Mouse (Mus musculus) ES-E14 (cell line): ENCODE results near the gene Hist1h2be.

Source experiments
- ZC3H11A ChIP-seq: IDR thresholded peaks from 2 replicates; pipeline ENCODE4 v1.6.1; 2012; ENCODE audit warnings: low read depth, mild to moderate bottlenecking, inconsistent platforms, low read length, borderline replicate concordance
- ZNF384 ChIP-seq: IDR thresholded peaks from 2 replicates; pipeline ENCODE4 v1.6.1; 2012; ENCODE audit warnings: low read depth, low read length, inconsistent platforms

- TF ChIP-seq ZNF384 = no peak
- TF ChIP-seq ZC3H11A = no peak
Measured at GRCm38 (mm10) chr13:23554393-23554792, 66.5 kb downstream of the Hist1h2be start.
